Mouse (Mus musculus) adrenal gland, postnatal 14 days (tissue): Measurements from ENCODE around the gene 9330182O14Rik. TPM values are rescaled to one million over a fixed set of nuclear protein-coding genes. Genes with fewer than 3 reads are reported as not detected.
A peak's percentile ranks its signal among the peaks of the same experiment; 100 is the strongest.

Source experiments
- DNase-seq: peaks from one replicate; pipeline ENCODE4 v3.0.0; 2021; ENCODE audit warnings: mixed read lengths
- long read RNA-seq, 2 experiments: library from polyadenylated mRNA; stranded (forward); transcript quantifications; one replicate each; pipeline ENCODE4 v2.0.0; 2021
- total RNA-seq: library from RNA; stranded (reverse); gene quantifications from 2 replicates; pipeline ENCODE4 v1.2.3, GENCODE M21; 2021

Gene 9330182O14Rik
- 0.19 and 0.22 TPM in 2 replicates for total RNA-seq
- long read RNA-seq, experiment 1, partial matches to known transcripts: 0 of 1 reads
- long read RNA-seq, experiment 1, other reads (novel, unspliced or antisense): 1 of 1 reads
- long read RNA-seq, experiment 2: 0 reads

DNA sequence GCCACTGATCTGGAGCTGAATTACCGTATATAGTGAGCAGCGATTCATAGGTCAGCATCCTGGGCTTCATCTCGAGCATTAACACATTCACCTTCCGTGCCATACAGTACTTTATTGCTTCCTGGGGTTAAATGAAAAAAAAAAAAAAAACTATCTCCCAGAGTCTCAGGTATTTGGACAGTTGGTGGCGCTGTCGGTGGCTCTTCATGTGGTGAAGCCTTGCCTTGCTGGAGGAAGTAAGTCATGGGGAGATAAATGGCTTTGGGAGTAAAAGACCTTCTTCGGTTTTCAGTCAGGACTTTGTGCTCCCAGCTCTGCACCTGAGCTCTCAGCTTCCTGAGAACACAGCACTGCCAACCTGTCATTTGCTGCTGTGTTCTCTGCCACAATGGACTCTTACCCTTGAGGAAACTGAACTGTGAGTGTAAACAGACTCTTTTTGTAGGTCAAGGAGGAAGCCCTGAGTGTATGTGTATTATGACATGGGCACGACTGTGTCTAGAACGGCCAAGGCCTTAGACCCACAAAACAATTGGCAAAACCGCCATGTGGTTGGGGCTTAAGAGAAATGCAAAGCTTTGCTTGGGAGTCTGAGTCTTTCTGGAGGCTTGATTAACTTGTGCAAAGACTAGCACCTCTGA is at the start of gene 9330182O14Rik:
TSS of gene 9330182O14Rik (plus strand) at position 214 of the 641 bp plus-strand sequence.
- DNase-seq: peak; percentile 51

DNA sequence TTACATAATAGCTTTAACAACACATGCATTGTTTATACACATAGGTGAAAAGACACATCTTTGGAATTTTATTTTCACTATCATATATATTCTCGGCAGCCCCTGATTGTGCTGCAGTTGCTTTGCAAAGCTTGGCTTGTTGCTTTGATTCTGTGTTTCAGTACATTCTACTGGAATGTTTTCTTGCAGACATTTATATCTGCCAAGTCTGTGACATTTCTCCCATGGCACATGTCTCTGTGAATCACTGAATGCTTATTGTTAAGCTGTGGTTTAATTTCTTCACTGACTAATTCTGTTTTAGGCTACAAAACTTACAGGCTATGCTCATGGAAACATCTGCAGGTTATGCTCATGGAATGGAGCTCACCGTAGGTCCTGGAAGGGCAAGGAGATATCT is 30.9 kb upstream of the 9330182O14Rik start:
- DNase-seq: no peak

DNA sequence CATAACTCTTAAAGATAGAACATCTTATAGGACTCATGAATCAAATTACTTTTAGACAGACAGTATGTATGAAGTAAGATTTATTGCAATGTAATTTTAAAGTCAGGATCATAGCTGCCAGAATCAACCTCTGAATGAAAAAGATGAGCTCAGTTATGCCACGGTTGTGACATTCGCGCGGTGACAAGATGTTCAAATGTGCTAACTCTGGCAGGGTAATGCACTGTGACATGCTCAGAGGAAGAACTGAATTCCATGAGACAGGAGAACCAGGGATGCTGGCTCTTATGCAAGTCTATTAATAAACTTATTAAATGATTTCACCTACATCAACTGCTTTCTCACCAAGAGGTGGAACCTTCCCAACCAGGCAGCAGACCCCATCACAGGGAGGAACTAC is 28.5 kb upstream of the 9330182O14Rik start:
- no peak for DNase-seq

DNA sequence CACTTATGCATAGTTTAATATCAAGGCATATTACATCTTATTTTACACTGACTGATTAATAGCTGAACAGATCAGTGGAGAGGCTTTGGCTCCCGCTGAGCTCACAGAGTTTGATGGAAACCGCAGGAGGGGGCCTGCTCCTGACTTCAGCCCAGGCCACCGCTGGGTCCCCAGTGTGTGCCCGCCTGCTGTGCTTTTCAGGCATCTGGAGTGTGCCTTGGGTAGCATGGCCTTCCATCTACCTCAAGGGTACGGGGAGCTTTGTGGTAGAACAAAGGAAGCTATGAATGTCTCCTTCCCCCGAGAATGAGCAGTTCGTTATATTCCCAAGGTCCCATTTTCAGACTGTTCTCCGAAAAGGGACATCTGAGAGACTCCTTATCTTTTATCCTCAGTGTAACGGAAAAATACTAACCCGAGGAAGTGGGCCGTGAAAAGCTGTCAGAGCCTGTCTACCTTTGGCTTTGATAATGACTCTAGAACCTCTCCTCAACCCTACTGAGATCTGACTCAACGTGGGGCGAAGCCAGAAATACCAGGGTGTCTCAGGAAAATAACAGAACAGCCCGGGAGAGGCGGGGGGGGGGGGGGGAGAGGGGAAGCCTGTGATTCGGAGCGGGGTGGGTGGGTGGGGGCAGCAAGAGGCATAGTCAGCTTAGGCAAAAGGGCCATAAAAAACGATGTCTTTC is 20.1 kb upstream of the 9330182O14Rik start:
- DNase-seq: no peak

DNA sequence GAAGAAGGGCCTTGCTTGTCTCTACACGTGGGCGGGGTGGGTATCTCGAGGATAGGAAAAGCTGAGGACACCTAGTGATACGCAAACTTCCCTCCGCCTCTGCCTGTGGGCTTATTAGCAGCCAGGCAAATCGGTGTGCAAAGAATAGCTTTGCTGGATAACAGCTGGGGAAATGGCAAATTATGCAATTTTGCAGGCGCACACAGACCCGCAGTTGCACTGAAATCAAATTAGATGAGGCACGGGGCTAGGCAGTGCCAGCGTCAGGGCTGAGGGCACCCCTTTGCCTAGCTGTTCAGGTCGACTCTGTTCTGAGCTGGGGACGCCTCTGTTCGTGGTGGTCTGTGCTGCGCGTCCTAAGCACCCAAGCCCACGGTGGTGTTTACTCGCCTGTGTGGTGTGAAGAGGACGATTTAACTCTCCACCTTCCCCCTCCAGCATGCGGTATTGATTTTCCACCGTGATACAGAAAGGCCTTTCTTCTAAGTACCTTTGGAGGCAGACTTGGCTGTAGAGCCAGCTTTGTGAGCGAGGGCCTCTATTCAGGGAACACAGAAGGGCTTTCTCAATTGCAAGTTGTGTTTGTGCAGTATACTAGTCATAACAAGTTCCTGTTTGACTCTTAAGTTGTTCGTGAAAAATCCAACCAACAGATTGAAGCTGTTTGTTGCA is 19.4 kb upstream of the 9330182O14Rik start:
- peak; percentile 13 for DNase-seq

DNA sequence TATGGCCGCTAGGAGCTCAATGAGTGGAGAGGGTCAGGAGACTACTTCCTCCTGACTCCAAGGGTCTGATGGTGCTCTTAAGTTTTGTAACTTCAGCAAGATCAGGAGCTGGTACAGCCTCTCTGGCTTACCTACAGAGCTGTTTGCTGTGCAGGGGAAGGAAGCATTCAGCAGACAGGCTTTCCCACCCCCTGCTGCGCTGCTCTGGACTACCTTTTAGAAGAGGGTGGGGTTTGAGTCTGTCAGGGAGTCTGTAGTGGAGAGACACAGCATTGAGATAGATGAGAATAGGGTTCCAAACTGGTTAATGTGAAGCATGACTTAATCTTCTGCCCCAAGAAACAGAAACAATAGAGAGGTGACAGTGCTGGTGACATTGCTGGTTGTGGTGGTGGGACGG is 17.8 kb upstream of the 9330182O14Rik start:
- no peak for DNase-seq

DNA sequence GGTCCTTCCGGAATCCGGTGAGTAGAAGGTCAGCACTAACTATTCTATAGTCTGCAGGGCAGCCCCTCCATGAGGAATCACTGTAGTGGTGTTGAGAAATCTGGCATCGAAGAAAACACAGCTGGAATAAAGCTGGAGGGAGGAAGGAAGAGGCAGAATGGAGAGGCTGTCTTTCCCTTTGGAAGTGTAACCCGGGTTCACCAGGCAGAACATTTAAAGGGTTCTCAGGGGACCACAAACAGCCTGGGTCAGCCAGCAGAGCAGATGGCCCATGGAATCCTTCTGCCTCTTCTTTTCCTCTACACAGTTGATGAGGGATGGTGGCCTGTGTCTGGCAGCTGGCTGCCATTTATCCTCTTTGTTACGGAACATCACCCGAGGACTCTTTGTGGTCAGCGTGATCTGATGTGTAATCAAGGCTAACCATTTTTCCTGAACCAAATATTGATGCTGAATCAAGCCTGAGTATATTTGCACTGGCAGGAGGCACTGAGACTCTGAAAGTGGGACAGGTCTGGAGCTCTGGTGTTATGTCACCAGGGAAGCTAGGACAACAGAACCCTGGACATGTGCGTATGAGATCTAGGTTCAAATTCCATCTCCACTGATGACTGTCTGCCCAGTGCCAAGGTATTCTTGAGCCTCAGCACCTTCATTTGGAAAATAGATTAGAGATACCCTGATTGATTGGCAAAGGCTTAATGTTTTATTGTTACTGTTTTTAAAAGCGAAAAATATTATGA is 9.8 kb upstream of the 9330182O14Rik start:
- DNase-seq: no peak

DNA sequence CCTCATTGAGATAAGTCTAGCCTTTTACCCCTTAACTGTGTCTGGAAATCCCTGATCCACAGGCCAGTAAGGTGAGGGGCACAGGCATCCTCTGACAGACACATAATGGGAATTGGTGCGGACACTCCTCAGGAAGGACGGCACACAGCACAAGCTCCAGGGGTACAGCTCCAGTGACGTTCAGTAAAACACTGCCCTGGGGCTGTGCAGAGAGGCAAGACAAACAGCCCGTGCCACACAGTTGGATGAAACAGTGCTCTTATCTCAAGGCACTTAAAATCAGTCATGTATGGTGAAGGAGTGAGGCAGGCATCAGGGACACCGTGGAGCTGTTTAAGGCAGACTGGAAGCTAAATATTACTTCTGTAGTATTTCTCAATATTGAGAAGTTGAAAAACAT is 4.7 kb upstream of the 9330182O14Rik start:
- no peak for DNase-seq

DNA sequence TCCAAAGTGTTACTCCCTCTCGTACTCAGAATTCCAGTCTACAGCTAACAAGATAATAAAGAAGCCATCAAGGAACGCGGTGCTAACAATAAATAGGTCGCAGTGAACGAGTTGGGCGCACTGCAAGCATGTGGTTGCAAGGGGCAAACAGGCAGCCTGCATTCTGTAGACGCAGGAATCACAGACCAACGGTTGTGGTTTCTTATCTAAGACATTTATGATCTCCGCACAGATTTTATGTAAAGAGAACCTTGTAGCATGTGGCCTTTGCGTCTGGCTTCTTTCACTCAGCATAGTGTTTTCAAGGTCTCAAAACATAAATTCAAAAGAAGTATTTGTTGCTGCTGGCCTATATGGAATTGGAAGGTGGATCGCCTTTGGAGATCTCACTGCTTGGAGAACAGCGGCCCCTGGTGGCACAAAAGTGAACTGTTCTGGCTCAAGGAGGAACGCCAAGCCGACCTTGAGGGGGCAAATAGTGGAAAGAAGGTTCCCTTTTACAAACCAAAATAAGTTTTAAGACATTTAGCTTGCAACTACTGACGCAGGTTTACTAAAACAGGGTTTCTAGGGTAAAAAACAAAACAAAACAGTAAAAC is 3.2 kb upstream of the 9330182O14Rik start:
- peak; percentile 87 for DNase-seq

DNA sequence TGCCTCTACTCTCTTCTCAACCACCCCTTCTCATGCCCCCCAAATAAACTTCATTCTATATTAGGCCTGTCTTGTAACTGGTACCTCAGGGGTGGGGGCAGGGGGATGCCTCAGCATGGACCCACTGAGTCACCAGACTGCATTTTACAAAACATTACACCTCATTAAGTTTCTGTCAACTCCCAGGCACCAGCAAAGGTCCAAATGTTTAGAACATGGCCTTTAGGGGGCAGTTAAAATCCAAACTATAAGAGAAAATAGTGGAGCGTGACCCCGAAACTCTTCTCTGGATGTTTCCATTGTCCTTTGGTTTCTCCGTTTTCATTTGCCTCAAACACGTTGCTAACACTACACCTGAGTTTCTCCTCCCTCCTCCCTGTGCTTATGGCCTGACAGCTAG is 1.8 kb upstream of the 9330182O14Rik start:
- no peak for DNase-seq

DNA sequence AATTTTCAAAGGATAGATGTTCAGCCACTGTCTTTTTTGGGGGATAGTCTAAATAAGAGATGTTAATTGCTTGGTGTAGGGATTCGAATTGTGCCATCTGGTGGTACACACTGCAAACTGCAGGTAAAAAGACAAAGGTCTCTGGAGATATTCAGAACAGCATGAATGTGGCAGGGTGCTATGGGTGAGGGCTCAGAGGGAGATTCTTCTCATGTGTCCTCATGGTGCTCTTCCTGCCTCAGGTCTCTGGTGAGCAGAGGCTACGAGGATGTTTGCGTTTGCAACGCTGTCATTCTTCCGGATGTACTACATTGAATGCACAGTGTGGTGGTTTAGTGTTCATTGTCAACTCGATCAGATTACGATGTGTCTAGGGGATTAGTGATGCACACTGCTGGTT is 10.1 kb downstream of the 9330182O14Rik start:
- DNase-seq: peak; percentile 26

DNA sequence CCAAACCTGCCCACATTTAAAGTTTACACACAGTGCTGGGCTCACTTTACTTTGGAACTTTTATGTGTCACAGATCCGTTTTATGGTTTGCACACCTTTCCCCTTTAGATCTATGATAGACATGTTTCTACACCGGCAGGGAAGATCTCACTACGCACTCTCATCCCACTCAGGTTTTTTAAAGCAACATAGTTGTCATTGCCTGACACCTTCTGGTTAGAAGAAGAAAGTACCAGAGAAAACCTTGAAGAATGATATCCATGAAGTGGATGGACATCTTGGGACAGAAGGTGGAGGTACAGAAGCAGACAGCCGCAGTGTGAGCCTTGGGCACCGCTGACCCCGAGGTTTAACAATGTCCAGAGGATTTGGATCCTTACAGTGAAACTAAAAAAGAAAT is 23.5 kb downstream of the 9330182O14Rik start:
- DNase-seq: no peak

DNA sequence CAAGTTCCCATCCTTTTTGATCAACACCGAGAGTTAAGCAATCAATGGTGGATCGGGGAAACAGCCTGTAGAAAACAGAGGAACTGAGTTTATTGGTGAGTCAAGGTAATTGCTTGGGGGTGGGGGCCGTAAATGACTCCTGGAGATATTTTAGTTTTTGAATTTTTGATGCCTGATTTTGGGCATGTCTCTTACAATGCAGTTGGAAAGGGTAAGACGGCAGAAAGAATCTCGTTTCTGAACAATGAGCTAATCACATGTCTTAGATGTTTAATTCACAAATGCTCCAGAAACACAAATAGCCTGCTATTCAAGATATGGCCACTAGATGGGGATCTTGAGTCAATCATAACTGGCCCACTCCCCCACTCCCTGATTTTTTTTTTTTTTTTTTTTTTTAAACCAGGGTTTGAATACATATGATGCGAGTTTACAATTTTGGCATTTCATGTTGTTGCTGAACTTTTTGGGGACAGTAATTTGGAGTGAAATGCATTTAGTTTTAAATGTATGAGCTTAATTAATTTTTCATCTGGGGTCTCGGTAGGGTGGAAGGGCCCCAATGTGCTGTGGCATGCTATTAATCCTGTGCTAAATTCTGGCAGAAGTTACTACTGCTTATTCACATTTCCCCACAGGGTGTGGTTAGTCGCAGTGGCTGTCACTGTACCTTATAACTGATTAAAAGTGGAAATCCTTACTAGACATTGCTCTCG is 32.6 kb downstream of the 9330182O14Rik start:
- peak; percentile 59 for DNase-seq

DNA sequence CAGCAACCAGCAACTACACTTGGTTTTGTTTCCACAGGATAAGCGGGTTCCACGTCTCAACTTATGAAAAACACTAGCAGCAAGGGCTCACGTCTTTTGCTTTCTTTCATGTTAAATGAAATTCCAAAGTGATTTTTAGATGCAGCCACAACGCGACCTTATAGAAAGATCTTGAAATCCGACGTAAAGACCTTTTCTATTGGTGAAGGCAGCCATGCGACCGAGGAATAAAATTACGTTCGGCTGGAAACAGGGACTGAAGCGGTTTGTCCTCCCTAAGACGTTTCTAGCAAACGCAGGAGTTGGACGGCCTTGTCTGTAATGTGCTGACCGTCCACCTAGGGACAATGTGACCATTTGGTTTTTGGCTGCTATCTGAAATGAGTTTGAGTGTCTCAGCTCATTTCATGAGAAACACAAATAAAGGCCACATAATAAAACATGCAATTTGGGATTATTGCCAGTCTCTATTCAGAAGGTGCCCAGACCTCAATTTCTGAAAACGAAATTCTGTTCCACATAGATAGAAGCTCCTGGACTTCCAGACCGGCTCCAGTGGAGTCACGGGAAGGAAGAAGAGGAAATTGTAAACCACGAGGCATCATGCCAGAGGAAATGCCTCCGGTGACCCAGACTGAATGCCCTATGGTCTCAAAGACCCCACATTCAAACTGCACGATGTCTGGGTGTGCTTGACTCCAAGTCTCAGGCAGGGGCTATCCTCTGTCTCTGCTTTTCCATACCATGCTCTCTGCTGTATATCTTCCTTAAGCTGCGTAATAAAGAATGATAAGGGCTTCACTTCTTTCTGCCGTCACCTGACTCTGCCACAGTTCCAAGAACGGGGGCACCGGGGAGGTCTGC is 33.3 kb downstream of the 9330182O14Rik start:
- peak; percentile 37 for DNase-seq

DNA sequence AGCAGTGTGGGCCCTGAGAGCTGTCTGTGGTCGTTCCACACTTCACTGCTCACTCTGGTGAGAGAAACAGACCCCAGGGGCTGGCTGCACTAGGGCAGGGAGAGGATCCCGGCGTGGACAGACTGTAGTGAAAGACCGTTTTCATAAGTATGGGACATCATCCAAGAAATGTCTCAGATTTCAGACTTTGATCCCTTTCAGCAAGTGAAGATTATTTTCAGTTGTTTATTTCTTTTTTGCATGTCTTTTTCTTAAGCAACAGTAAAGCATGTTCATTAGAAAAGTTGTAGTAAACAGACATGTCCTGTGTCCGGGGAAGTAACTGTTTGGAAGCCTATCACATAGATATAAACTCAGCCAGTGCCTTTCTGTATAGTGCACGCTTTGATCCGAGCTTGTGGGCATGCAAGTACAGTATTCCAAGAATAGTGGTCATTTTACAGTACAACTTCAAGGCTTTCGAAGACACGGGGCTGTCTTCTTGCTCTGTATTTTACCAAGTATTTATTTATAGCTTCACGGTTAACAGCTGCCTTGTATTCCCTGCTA is 34.0 kb downstream of the 9330182O14Rik start:
- peak; percentile 24 for DNase-seq

DNA sequence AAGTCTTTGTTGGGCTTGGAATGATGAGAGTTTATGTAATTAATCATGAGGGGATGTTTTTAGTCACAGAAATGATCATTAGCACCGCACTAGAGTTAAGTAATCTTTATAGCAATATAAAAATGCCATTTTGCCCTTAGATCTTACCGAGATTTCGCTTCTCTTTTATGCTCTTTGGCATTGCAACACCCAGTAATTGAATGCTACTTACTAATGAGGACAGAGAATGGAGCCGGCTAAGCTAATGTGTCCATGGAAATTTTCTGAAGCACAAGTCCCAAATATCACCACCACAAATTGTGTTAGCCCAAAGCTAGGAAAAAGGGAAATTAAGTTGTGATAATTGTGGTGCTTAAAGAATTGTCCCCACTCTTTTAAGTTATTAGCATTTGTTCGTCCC is 34.9 kb downstream of the 9330182O14Rik start:
- no peak for DNase-seq

DNA sequence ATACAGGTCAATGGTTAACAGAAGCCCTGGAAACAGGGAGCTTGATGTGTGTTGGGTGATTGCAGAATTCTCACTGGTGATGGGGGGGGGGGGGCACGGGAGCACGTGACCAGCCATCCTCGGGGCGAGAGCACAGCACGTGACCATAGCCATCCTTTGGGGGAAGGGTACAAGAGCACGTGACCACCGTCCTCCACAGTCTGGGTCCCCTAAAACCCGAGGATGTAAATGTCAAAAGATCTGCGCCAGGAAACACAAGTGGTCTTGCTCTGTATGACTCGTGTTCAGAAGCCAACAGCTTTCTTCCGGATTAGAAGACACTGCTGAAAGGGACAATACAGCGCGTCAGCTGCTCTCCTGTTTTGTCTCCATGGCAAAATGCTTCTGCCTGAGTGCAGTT is 35.5 kb downstream of the 9330182O14Rik start:
- DNase-seq: no peak

DNA sequence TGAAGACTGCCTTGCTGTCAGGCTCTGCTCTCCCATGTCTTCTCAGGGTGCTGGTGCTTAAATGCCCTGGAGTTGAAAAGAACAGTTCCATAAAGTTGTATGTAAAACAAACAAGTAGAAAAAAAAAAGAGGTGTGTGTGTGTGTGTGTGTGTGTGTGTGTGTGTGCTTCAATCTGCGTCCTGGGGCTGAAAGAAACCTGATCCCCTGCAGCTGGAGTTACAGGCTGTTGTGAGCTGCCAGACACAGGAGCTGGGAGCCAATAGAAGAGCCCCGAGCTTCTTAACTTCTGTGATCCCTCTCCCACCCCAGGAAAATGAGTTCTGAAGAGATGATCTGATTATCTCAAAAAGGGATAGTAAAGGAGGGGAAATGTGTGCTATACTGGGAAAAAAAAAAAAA is 45.3 kb downstream of the 9330182O14Rik start:
- no peak for DNase-seq

DNA sequence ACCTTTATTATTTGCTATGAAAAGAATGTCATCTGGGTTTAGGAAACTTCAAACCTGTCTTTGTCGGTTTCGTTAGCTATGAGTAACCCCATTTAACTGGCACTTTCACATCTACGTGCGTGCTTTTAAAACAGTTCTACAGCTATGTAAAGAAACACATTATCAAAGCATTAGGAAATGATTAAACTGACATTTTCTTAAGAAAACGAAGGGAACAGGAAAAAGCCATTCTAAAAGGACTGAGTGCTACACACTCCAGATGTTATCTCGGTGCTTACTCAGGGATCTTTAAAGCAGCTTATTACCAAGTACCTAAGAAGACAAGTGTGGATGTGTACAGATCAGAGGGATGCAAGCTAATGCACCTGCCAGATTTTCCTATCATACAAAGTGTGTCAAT is 52.9 kb downstream of the 9330182O14Rik start:
- DNase-seq: no peak
